Mouse (Mus musculus) kidney, adult 2 months (tissue): ENCODE data around the gene Marveld1.

Experiments
- CTCF ChIP-seq: fragments of 200-500 bp; conservative IDR thresholded peaks from 2 replicates; pipeline ENCODE4 v1.5.1; 2011; ENCODE audit warnings: low read depth, mild to moderate bottlenecking, control low read depth, low read length, moderate library complexity, mixed read lengths; ENCODE audit not compliant: insufficient read depth, insufficient read length
- POLR2A ChIP-seq: fragments of 200-500 bp; IDR thresholded peaks from one replicate; pipeline ENCODE4 v1.6.1; 2011; ENCODE audit warnings: low read depth, low read length, control low read depth

- TF ChIP-seq CTCF (no peak), POLR2A (no peak)
Observed at GRCm38 (mm10) chr19:42136126-42136525, 11.1 kb upstream of the Marveld1 start.
